Mouse (Mus musculus) layer of hippocampus, postnatal 36 days (tissue): Measurements from ENCODE around the gene Slc16a5. TPM values are rescaled to one million over a fixed set of nuclear protein-coding genes. Genes with fewer than 3 reads are reported as not detected.

Experiments
- DNase-seq, 2 experiments: peaks; one replicate each; pipeline ENCODE4 v3.0.0; 2022
- microRNA-seq, 2 experiments: library from miRNA; unstranded; fragments of <30 nt; microRNA quantifications; one replicate each; pipeline ENCODE4 v1.2.0; 2021
- total RNA-seq, 2 experiments: library from RNA; stranded (reverse); gene quantifications; 2 replicates each; pipeline ENCODE4 v1.2.3; 2021

Slc16a5 gene
- total RNA-seq, 2 experiments from 2014 or later = not detected

- no peak for DNase-seq
Measured at GRCm38 (mm10) chr11:115516942-115517341, 54.7 kb downstream of the Slc16a5 start.

DNA sequence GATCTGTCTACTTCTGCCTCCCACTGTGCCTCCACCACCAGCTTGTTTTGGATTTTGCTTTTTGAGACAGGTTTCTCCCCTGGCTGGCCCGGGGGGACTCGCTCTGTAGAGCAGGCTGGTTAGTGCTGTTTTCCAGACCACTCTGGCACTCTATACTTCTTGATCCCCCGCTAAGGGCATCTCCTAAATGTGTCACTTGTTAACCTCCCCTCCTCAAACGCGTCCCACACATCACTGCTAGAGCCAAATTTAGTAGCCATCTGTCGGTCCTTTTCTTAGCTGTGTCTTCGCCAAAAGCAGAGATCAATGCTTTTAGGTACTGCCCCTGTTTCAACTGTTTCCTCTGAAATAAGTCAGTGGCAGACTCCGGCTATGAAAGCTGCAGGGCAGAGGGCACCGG is 56.4 kb downstream of the Slc16a5 start:
- DNase-seq = no peak

GRCm38 (mm10) chr11:115519581-115519980 is 57.3 kb downstream of the Slc16a5 start:
- DNase-seq = no peak

DNA sequence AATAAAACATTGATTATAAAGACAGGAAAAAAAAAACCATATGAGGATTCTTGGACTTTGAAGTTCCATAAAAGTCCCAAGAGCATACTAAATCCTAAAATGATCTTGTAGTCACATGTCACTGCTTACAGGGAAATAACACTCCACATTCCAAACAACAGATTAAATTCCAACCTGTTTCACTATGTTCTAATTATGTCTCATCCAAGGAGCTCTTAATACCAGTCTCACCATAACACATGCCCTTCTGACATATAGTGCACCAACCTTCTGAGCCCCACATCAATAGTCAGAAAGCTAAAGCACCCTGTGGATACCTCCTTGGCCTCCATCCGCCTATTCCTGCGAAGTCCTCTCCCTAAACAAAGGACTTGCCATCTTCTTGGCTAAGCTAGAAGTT is 57.9 kb downstream of the Slc16a5 start:
- no peak for DNase-seq

DNA sequence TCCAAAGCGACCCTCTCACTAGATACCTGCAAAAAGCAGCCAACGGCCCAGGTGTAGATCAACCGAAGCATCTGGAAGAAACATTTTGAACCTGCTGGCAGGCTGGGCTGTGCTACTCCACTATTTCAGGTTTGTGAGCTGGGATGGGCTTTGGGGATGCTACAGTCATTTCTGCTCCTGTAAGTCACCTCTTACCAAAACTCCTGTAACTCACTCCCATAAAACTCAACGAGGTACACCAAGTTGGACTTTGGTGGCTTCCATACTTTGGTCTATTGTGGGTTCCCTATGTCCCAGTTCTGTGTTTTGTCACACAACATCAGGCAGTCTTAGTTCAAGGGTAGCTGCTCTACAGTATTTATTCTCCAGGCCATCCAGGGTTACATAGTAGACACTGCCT is 58.8 kb downstream of the Slc16a5 start:
- DNase-seq = no peak

DNA sequence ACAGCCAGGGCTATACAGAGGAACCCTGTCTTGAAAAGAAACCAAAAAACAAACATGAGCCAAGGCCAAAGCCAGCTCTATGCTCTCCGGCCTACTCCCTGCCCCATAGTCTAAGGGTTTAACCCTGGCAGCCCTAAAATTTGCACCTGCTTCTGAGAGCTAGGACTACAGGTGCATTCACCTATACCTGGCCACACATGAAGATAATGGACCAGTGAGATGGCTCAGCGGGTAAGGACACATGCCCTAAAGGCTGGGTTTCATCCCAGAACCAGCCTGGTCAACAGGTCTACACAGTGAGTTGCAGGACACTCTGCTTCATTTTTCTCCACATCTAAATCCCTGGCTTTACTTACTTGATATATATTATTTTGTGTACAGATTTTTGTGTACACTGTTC is 60.0 kb downstream of the Slc16a5 start:
- DNase-seq = no peak

DNA sequence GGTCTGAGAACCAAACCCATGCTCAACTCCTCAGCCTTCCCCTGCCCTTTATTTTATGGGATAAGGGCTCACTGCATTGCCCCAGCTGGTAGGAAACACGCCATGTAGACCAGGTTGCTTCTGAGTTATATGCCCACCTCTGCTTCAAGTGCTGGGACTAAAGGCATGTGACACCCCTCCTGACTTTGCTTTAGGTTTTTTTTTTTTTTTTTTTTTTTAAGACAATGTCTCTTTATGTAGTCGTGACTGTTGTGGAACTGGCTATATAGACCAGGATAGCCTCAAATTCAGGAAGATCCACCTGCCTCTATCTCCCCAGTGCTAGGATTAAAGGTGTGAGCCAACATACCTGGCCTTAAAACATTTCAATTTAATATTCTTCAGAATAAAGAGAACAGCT is 60.4 kb downstream of the Slc16a5 start:
- no peak for DNase-seq

Small RNA genes lying within 50 kb of the gene (microRNA-seq; reads per million reads assigned to microRNA genes)
- gene Mir3968 = 0 reads per million in 2 experiments

Other genes starting within 250 kb of the Slc16a5 start
- gene Grin2c, start 195.2 kb upstream of the Slc16a5 start, total RNA-seq = 10 to 100 TPM; 43.5 to 50.9 TPM
- gene Fdxr, start 185.4 kb upstream of the Slc16a5 start, total RNA-seq = 10 to 100 TPM; 20.9 to 24.2 TPM
- 10 to 100 TPM; 12.9 to 13.7 TPM for gene Fads6, start 164.8 kb upstream of the Slc16a5 start, total RNA-seq
- gene Otop2, start 155.3 kb upstream of the Slc16a5 start, total RNA-seq = under 1 TPM in 1 of 2 experiments, not detected in 1; 0.52 TPM
- under 1 TPM; 0.30 to 0.35 TPM for gene Ush1g, start 140.4 kb upstream of the Slc16a5 start, total RNA-seq
- under 1 TPM in 1 of 2 experiments, not detected in 1; 0.22 TPM for gene Otop3, start 127.7 kb upstream of the Slc16a5 start, total RNA-seq
- 100 to 1,000 TPM; 106 to 109 TPM for gene Hid1, start 94.7 kb upstream of the Slc16a5 start, total RNA-seq
- 10 to 100 TPM; 25.3 to 25.7 TPM for gene Cdr2l, start 80.6 kb upstream of the Slc16a5 start, total RNA-seq
- gene Mrpl58, start 58.7 kb upstream of the Slc16a5 start, total RNA-seq = 100 to 1,000 TPM in 1 of 2 experiments, 10 to 100 TPM in 1; 98.1 to 105 TPM
- 100 to 1,000 TPM; 478 to 524 TPM for gene Atp5h, start 42.5 kb upstream of the Slc16a5 start, total RNA-seq
- 10 to 100 TPM; 69.2 to 77.4 TPM for gene Kctd2, start 42.3 kb upstream of the Slc16a5 start, total RNA-seq
- gene Trim80, start 21.9 kb upstream of the Slc16a5 start, total RNA-seq = not detected
- gene Armc7, start 13.2 kb downstream of the Slc16a5 start, total RNA-seq = 10 to 100 TPM; 10.9 to 11.2 TPM
- 10 to 100 TPM; 62.5 to 67.8 TPM for gene Nt5c, start 29.4 kb downstream of the Slc16a5 start, total RNA-seq
- 100 to 1,000 TPM; 138 to 161 TPM for gene Jpt1, start 51.9 kb downstream of the Slc16a5 start, total RNA-seq
- gene Sumo2, start 73.8 kb downstream of the Slc16a5 start, total RNA-seq = 100 to 1,000 TPM; 324 to 344 TPM
- 10 to 100 TPM; 49.8 to 60.7 TPM for gene Nup85, start 102.0 kb downstream of the Slc16a5 start, total RNA-seq
- gene Mrps7, start 141.5 kb downstream of the Slc16a5 start, total RNA-seq = 10 to 100 TPM; 48.8 to 61.3 TPM
- gene Gga3, start 141.6 kb downstream of the Slc16a5 start, total RNA-seq = 10 to 100 TPM; 68.7 to 80.7 TPM
- gene Mif4gd, start 150.5 kb downstream of the Slc16a5 start, total RNA-seq = 10 to 100 TPM; 21.0 to 21.2 TPM
- gene Slc25a19, start 165.8 kb downstream of the Slc16a5 start, total RNA-seq = 10 to 100 TPM; 64.0 to 66.0 TPM
- 100 to 1,000 TPM; 181 to 192 TPM for gene Grb2, start 246.1 kb downstream of the Slc16a5 start, total RNA-seq